Mouse (Mus musculus) layer of hippocampus, postnatal 10 days (tissue): ENCODE measurements at regions not wholly inside any gene's neighbourhood (a gene's known extent, or its start where the extent isn't known, plus 50 kb on each side); places are given as distances from the start of the nearest gene placed in this dataset.
A peak's percentile ranks its signal among the peaks of the same experiment; 100 is the strongest.

Experiments used
- DNase-seq, 2 experiments: peaks; one replicate each; pipeline ENCODE4 v3.0.0; 2021; ENCODE audit warnings: low spot score in 2 of 2

DNA sequence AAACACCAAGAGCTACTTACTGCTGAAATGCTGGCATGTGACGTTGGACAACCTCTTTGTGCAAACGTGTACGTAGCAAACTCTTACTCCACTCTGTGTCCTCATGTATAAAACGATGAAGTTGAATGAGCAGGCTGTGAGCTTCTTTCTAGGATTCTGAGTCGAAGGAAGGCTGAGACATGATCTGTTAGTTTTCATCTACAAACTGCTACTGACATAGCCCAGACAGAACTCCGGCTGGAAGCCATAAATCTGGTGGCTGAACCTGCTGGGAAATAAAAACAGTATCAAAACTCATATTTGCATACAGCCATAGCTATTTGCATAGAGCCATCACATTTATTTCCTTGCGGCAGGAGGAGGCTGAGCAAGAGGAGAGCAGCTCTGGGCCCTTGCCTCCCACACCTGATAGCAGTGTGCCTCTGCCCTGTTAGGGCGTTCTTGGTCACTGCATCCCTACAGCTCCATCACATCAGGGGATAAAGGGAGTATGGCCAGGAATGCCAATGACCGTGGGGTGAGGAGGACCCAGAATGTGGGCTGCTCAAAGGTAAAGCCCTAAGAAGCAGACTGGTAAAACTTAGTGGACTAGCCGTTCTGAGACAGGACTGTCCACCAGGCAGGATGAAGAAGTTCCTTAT is 206.8 kb upstream of the Ppp2r3a start:
- no peak for DNase-seq

DNA sequence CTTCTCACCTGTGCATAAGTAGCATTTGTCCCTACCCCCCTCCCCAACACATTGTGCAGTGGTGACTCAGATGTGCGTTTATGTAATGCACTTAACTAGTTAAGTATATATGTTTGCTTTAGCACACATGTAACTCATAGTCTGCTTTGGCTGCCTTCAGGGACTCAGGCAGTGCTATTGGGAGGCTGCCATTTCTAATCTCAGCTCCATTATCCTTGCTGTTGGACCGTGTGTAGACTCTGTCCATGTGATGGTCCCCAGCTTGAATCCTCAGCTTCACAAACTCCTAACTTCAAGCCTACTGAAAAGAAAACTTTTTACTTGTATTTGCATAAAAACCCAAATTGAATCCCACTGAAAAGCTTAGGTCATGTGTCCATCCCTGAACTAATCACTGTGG is 194.7 kb upstream of the Ppp2r3a start:
- no peak for DNase-seq

DNA sequence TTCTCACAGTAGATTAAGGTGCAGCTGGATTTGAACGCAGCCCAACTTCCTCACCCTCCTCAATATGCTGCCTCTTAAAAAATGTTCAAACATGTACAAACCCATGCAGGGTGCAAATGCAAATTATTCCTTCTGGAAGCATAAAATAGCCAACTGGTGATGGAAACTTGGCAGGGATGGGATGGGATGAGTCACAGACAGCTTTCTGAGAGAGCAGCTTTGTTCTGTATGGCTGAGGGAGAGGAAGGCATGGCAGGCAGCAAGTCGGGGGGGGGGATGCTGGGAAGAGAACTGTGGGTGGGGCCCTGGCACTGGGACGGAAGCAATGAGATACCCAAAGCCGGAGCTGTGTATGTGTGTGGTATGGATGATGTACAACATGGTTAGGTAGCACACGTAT is 194.2 kb upstream of the Ppp2r3a start:
- peak; percentile 28 to 48 for DNase-seq

DNA sequence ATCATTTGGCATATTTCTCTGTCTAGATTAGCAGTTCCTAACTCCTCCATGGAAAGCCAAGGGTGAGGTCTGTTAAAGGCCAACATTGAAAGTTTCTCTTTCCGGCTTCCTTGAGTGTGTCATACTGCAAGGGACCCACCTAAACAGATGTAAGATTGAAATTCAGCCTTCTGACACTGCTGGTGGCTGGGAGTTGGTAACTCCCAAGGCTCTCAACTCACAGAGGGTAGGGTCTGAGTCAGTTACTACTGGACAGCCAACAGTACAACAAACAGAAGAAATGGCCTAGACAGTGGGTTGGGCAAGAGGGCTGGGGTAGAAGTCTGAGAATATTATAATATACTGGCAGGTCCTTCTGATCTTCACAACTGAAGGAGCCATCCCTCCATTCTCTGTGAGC is 193.7 kb upstream of the Ppp2r3a start:
- DNase-seq: no peak

DNA sequence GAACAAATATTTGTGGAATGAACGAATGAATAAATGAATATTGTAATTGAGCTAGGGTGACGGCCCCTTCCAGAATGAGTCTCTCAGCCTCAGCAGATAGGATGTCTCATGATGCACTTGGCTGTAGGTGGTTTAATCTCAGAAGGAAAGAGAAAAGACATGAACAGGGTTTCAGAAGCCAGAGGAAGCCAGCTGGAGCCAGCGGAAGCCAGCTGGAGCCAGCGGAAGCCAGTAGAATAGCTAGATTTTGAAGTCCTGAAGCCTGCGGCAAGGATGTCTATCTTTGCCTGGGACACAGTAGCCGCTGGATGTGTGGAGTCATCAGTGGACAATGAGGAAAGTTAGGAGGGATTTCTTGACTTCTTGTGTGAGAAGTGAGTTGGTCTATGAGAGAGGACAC is 188.3 kb upstream of the Ppp2r3a start:
- no peak for DNase-seq

DNA sequence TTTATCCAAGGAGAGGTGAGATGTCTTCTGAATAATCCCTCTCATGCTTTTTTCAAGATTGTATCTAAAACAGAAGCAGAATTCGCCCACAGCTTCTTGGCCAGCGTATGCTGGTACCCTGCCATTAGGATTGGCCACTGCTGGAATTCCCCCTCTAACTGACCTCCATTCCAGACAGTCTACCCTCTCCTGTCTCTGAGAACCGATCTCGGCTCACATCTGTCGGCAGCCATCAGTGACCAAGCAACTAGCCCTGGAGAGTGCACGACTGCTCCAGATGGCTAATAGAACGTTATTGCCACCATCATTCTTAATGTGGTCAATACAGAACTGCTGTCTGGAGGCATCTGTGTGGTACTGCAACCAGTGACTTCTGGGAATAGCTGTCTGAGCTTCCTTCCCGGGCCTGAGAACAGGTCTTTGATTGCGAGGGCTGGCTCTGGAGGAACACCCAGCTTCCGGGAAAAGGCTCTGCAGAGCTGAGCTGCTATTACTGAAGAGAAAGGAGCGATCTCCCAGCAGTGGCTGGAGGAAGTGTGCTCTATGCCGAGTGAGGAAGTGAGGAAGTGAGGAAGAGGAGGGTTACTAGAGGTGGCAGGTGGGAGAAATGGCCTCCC is 187.1 kb upstream of the Ppp2r3a start:
- no peak for DNase-seq

DNA sequence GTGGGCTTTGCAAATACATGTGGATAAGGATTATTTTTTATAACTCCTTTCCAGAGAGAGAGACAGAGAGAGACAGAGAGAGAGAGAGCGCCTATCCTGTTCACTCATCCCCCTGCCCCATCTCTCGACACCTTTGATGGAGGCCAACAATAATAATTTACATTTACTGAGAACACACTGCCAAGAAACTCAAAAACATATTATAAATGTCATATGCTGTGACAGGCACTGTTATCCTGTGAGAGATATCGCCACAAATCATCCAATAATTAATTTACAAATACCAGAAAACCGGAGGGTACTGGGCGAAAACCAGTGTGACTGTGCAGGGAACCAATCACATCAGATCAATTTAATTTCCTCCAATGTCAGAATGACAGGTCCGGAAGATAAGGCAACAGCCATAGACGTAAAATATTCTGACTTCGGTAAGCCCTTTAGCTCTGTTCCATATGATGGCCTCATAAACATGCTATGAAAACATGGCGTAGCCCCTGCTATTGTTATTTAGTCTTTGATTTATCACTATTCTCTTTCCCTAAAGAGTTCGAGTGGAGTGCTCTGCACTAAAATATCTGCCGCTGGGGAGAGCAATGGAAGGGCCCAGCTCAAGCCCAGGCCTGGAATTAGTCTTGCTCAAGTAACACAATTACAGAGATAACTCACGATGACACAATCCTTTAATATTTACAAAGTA is 173.5 kb upstream of the Ppp2r3a start:
- DNase-seq: no peak

DNA sequence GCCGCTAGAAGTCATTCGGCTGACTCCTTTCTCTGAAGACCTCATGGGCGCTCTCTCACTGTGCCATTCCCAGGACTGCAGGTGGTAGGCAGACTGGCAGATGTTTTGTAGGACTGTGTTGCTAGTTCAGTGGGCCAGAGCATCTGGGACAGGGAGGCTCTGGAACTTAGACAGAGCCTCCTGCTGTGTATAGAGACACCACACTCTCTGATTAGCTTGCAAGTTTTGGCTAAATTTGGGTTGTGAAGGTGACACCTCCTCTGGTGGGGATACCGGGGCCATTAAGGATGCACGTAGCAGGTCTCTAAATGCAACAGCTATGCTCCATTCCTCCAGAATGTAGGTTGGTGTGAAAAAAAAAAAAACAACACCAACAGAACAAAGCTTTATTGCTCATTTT is 171.4 kb upstream of the Ppp2r3a start:
- no peak for DNase-seq

DNA sequence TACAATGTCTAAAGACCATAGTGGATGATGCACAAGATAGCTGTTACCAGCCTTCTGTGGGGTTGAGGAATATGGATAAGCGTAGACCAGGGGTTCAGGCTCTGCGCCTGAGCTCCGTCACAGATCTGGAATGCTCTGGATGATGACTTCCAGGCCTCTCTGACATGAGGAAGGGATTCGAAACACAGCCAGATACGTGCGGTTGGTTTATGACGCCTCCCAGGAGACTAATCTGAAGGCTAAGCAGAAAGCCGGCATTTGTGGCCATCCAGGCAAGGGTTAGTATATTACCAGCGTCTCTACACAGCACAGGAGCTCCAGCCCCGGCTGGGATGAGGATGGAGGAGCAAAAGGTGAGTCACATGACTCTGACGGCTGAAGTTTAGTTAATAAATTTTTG is 170.4 kb upstream of the Ppp2r3a start:
- no peak for DNase-seq

DNA sequence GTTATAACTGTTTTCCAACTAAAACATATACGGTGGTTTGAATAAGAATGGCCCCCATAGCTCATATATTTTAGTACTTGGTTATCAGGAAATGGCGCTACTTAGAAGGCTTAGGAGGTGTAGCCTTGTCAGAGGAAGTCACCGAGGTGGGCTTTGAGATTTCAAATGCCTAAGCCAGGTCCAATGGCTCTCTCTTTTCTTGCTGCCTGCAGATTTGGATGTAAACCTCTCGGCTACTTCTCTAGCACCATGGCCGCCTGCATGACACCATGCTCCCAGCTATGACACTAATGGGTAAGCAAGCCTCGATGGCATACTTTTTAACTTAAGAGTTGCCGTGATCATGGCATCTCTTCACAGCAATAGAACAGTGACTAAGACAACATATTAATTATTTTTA is 169.5 kb upstream of the Ppp2r3a start:
- no peak for DNase-seq

DNA sequence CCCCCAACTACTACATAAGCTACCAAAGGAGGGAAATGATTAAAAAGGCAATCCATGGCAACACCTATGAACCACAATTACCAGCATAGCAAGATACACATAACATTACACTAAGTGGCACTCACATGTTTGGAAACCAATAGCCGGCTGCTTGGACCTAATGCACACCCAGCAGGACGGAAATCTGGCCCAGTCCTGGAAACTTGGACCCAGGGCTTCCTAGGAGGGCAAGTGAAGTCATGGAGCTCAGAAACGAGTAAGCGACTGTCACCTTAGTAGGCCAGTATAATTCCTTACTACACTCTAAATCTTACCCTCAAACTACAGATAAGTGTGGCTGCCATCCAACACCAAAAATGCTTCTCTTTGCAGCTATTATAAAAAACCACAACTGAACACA is 168.6 kb upstream of the Ppp2r3a start:
- DNase-seq: no peak

DNA sequence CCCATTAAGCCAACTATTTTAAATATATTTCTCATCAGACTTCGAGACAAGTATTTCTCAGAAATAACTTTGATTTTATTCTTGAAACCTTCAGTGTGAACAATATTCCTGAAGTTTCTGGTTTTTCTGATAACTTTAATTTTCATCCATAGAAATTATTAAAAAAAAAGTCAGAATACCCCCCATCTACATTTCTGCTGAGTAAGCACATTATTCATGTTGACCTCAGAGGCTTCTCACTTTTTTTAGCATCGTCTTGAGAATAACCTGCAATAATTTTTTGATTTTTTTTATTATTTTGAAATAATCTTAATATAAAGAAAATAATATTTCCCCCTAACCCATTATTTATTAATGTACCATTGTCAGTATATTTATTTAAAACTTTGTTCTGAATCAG is 166.1 kb upstream of the Ppp2r3a start:
- DNase-seq: no peak

DNA sequence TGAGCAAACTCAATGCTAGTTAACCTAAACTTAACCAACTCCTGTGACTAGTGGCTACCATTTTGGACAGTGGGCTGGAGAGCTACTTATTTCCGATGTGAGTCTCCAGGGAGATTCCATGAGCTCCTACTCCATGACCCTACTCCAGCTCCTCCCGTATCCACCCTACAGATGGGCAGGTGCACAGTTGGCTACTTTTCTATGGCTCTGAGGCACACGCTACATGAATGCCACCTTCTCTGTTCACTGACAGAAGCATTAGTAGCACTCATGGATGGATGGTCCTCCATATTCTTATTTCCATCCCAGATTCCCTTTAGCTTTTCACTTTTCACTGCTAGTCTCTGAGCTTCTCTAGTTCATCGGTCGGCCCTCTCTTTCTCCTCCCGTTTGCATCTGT is 164.7 kb upstream of the Ppp2r3a start:
- DNase-seq: no peak

DNA sequence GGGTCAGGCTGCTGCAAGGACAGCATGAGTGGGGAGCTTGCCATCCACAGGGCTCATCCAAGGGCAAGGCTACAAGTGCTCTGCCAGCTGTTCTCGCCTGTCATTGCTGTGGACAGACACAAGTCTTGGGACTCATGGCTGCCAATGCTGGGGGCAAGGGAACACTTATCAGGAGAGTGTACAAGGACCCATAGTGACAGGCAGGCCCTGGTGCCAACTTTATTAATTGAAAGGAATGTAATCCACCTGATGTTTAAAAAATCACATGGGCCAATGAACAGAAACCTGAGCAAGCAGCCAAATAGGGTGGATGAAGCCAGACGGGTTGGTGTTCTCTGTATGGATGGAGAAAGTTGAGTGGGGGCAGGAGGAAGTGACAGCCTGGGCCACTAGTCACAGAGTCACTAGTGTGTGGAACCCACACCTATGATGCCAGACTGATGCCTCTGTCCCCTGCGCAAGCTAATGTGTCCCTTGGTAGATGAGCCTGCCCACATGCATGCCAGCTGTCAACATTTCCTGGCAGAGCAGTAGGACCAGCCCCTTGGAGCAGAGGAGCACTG is 161.6 kb upstream of the Ppp2r3a start:
- DNase-seq: peak in 1 of 2 experiments; percentile 6

DNA sequence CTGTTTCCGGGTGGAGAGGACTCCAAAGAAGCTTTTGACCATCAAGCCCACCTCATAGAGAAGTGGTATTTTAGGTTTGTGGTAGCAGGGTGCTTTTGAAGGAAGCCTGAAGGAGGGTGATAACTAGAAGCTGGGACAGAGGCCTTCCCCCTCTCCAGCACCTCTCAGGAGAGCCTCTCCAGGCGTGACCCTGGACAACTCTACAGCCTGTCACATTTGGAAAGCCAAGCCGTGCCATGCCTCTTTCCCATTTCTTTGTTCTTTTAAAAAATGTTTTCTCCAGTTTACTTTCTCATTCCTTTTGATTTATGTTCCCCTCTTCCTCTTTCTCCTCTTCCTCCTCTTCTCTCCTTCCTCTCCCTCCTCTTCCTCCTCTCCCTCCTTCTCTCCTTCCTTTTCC is 160.4 kb upstream of the Ppp2r3a start:
- DNase-seq: no peak

DNA sequence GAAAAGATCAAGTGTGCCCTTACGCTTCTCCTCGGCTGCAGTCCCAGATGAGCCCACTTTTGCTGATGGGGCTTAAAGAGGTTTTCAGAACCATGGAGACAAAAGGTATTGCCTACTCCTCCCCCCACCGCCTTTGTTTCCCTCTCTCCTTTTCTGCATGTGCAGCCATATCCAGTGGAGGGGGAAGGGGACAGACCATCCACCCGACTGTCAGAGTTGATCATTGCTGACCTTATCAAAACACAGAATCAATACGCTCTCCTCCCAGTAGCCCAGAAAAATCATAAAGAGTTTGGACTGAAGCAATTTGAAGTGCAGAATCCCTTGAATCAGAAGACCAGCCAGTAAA is 159.9 kb upstream of the Ppp2r3a start:
- DNase-seq: no peak

DNA sequence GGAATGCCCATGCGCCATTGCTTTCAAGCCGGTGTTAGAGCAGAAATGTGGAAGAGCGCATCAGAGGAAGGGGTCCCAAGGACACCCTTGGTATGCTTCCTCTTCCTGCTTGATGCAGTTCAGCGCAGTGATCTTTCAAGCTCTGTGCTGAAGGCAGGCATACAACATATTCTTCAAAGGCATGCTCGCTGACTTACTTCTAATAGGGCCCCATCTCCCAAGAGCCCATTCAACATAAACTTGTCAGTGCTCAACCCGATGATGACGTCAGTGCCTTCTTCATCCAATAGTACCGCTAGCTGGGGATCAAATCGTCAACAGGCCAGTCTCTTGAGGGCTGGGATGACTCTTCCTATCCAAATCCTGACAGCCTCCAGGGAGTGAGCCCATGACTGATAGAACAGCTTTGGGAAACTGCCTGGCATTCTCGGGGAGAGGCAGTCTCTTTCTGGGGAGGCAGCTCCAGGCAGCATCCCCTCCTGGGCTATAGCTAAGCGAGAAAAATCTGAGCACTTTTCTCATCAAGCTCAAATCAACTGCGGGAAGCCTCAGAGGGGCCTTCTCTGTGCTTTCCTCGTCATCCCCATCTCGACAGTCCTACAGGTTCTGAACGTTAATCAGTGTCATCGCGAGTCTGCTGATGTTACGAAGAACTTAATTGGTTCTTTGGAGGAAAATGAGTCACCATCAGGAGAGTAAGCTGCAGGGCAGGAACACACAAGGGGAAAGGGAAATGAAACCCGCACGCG is 159.4 kb upstream of the Ppp2r3a start:
- DNase-seq: no peak

DNA sequence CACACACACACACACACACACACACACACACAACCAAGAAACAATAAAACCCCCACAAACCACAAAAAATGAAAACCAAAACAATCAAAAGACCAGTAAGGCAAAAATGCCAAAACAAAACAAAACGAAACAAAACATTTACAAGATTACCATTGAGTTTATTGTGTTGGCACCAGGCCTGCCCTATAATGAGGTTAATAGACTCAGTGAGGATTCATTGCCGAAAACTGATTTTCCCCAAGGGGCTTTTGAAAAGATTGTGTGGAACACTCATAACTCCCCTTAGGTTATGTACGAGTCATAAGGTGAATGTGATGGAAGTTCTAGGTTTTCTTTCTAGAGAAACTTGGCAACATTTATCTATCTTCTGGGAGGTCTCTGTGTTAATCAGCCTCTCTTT is 158.8 kb upstream of the Ppp2r3a start:
- no peak for DNase-seq

DNA sequence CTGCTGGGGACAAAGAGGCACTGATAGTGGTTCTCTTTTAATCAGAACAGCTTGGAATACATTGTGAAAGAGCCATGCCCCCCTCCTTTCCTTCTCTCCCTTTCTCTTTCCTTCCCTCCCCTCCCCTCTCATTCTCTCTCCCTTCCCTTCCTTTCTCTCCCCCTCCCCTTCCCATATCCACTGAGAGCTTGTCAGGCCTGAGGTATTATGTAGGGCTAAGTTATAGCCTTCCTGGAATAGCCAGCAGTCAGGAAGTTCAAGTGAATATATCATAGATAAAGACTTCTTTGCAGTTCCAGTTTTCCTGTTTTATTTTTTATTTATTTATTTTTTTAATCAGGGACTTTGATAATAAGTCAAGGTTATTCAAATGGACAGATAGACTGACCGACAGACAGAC is 156.5 kb upstream of the Ppp2r3a start:
- DNase-seq: no peak

DNA sequence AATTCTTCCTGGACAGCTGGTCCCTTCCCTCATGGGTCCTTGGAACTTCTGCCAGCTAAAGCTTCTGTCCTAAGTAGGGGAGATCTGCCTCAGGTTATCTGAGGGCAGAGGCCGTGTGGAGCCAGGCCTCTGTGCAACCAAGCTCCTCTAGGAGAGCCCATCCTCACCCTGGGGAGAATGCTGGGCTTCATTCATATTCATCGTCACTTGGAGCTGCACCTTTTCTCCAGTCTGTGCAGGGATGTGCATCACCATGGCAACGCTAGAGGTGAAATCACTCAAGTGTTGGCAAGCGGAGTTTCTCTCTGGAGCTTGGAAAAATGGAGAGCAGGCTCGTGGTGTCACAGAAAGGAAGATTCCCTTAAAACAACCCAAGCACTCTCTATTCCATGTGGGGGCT is 155.5 kb upstream of the Ppp2r3a start:
- peak; percentile 22 to 37 for DNase-seq

DNA sequence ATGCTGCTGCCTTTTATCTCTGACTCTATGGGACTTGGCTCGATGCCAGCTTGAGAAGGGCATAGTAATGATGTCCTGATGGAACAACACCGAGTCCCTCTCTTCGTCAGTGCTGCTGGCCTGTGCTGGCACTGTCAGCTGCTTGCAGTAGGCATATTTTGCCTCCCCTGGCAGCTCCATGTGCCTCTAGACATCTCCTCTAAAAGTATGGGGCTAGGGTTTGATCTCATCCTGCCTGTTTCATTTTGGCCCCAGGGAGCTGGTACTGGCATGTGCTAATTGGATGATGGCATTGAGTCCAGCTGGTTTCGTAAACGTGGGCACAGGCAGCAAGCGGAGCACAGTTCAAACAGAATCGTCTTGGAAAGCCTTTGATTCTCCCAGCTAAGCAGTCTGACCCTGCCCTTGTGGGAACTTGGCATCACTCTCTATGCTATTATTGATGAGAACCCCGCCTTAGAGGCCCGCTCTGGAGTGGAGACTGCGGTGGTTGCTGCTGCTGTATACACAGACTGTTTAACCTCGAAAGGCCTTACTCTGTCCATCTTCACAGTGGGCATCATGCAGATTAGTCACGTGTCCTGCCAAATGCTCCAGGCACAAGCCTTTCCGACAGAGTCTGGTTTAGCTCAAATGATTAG is 153.0 kb upstream of the Ppp2r3a start:
- peak; percentile 36 to 45 for DNase-seq
